Mouse (Mus musculus): Measurements from ENCODE around the gene Gjd3. TPM values are rescaled to one million over a fixed set of nuclear protein-coding genes. Genes with fewer than 3 reads are reported as not detected.

The Gjd3 gene
- polyA plus RNA-seq, 1 experiment from 2014 or later: 0.51 TPM

DNA sequence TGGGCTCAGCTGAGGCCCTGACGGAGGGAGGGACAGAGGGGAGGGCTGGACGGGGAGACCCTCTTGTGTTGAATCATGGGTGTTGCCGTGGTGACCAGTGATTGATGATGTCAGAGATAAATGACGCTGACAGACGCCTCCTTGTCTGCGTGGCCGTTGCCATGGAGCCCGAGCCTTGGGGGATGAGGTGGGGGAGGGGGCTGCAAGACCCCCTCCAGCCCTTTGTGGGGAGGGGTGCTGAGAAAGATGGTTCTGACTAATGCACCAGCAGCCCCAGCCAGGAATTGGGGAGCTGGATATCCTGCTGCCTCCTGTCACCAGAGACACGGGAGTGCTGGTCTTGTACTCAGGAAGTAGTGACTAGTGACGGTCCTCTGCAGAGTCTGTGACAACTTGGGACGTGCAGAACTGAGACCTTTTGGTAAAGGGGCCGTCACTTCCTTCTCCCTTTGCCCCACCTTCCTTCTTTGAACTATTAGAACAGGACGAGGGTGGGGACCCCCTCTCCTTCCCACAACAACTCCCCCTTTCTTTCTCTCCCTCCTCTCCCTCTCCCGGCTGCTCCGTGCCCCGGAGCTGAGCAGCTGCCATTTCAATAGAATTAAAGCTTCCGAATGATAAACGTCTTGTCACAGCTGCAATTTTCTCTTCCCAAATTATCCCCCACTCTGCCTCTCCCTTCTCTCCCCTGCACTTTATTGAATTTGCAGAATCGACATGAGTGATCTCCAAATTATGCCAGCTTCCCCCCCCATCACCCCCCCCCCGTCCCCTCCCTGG, 13.9 kb downstream of the Gjd3 start:
- no peak for ATAC-seq (ENCODE audit: insufficient number of reproducible peaks, insufficient read depth, low FRiP score, low TSS enrichment, low read depth)
- no peaks in the 10 kb centered on the region for H3K9me3 ChIP-seq
- H3K4me3 ChIP-seq (replicated peaks): 0 out of 2 replicates have a peak overlapping the region, but pooled peaks have one; percentile 4
- H3K4me2 ChIP-seq: peak overlapping the region; percentile 16
- peaks cover 78% of the 10 kb centered on the region for H3K4me1 ChIP-seq (replicated peaks)
- peak overlapping the region; percentile 34; the same call in 1 of the 2 replicates for H3K9ac ChIP-seq (replicated peaks)
- H3K27ac ChIP-seq: peak overlapping the region; percentile 75
- no peaks in the 10 kb centered on the region for H3K27me3 ChIP-seq
- WGBS: 7% methylated on average over 20 of the region's 20 CpGs
- H3K36me3 ChIP-seq: peaks cover 76% of the 10 kb centered on the region

DNA sequence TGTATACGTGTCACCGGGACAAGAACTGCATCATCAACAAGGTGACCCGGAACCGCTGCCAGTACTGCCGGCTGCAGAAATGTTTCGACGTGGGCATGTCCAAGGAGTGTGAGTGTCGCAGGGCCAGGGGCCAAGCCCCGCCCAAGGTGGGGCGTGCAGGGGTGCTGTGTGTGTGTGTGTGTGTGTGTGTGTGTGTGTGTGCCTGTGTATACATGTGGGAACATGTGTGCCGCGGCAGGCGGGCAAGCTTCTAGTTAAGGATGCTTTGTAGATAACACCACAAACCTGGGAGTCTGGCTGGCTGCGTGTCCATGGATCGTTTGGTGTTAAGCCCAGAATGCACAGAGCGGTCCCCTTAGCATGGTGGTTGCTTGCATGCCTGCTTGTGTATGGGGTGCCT, 14.7 kb downstream of the Gjd3 start:
- no peak for ATAC-seq (ENCODE audit: insufficient number of reproducible peaks, insufficient read depth, low FRiP score, low TSS enrichment, low read depth)
- H3K27ac ChIP-seq: peak overlapping the region; percentile 51
- H3K4me3 ChIP-seq (replicated peaks): no peak overlapping the region
- 63% methylated on average over 16 of the region's 16 CpGs for WGBS
- H3K4me2 ChIP-seq: peak overlapping the region; percentile 16; the same call in 1 of the 2 replicates
- no peaks in the 10 kb centered on the region for H3K9me3 ChIP-seq
- H3K27me3 ChIP-seq: no peaks in the 10 kb centered on the region
- H3K36me3 ChIP-seq: peaks cover 67% of the 10 kb centered on the region
- peaks cover 87% of the 10 kb centered on the region for H3K4me1 ChIP-seq (replicated peaks)
- H3K9ac ChIP-seq (replicated peaks): no peak overlapping the region

DNA sequence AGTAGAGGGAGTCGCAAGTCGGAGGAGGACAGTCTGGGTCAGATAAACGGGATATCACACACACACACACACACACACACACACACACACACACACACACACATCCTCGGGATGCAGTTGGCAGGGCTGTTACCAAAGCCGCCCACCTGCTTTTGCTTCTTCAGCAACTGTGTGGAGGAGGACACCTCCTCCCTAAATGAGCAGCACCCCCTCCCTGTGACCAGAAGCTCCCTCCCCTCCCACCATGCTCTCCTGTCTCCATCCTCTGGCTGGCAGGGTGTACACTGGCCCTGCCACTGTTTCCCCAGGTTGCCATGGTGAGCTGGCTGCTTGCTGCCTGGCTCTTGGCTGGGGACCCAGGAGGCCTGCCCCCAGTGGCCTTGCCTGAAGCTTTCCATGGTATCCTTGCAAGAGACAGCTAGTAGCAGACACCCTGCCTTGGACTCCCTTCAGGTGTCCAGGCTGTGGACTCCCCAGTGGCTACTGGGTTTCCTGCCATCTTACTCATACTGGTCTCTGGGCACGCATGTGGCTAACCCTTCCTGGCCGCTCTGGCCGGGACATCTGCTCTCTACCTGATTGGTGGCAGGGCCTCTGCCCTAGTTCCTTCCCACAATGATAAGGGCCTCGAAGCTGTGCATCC, 16.2 kb downstream of the Gjd3 start:
- peaks cover 99% of the 10 kb centered on the region for H3K4me1 ChIP-seq (replicated peaks)
- H3K27ac ChIP-seq: peak overlapping the region; percentile 94
- 40% methylated on average over 9 of the region's 9 CpGs for WGBS
- H3K27me3 ChIP-seq: no peaks in the 10 kb centered on the region
- 0 out of 2 replicates have a peak overlapping the region, but pooled peaks have one; percentile 3 for H3K4me3 ChIP-seq (replicated peaks)
- no peak for ATAC-seq (ENCODE audit: insufficient number of reproducible peaks, insufficient read depth, low FRiP score, low TSS enrichment, low read depth)
- H3K9ac ChIP-seq (replicated peaks): no peak overlapping the region; the same call in 1 of the 2 replicates
- peak overlapping the region; percentile 99 for H3K4me2 ChIP-seq
- H3K36me3 ChIP-seq: peaks cover 53% of the 10 kb centered on the region
- H3K9me3 ChIP-seq: no peaks in the 10 kb centered on the region

DNA sequence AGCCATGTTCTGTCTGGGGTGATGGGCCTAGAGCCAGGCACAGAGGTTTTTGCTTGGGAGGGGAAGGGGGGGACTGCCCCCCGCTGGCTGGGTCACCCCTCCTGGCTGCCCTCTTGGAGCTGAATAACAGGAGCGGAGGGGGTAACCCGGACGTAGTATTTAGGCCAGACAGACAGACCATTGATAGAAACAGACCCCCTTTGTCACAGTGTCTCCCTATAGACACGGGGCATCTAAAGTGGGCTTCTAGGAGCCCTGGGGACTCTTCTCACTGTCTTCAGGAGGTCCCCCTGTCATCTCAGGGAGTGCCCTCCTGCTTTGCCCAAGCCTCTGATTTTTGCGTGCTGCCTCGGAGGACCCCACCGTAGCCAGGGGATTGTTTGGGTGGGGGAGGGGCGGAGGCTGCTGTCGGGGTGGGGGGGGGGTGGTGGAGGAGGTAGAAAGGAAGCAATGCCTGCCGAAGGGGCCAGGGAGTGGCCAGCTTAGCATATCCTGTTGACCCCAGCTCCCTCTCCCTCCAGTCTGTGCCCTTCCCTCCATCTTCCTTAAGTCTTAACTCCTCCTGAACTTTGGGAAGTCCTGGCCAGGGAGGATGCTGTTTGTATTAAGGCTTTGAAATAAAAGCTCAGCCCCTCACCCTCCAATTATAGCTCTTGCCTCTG, 17.3 kb downstream of the Gjd3 start:
- no peaks in the 10 kb centered on the region for H3K9me3 ChIP-seq
- peaks cover 99% of the 10 kb centered on the region for H3K4me1 ChIP-seq (replicated peaks)
- 12% methylated on average over 11 of the region's 11 CpGs for WGBS
- H3K27ac ChIP-seq: peak overlapping the region; percentile 94
- H3K4me3 ChIP-seq (replicated peaks): peak overlapping the region; percentile 73
- H3K36me3 ChIP-seq: peaks cover 42% of the 10 kb centered on the region
- no peak for ATAC-seq (ENCODE audit: insufficient number of reproducible peaks, insufficient read depth, low FRiP score, low TSS enrichment, low read depth)
- no peaks in the 10 kb centered on the region for H3K27me3 ChIP-seq
- peak overlapping the region; percentile 99 for H3K4me2 ChIP-seq
- peak overlapping the region; percentile 31 for H3K9ac ChIP-seq (replicated peaks)

DNA sequence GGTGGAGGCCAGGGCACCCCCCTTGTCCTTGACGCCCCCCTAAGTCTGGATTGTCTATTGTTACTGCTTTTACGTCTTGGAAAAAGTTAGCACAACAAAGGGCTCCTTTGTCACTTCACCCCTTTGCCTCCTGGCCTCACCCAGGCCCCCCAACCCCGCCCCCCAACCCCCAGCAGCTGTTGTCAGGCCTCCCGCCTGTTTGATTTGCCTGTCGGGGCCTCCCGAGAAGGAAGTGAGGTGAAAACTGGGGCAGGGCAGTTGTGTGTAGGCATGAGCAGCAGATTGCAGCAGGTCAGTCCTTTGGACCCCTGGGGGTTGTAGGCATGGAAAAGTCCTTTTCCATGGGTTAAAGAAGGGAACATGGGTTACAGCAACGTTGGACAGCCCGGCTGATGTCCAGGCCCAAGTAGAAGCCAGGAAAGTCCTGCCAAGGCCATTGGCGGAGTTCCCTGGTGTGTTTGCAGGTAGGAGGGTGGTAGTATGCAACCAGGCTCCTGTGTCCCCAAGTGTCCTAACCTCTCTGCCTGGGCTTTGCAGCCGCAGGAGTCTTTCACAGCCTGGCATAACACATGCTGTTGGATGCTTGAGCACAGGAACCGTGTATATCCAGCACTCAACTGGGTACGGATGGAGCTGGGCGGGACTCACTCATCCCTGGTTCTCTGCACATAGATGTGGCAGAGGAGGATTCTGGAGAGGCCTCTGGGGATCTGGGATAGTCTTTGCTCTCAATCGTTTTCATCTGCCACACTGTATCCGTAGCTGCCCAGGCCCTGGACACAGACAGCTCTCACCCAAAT, 18.0 kb downstream of the Gjd3 start:
- peak overlapping the region; percentile 31; the same call in 1 of the 2 replicates for H3K9ac ChIP-seq (replicated peaks)
- H3K27me3 ChIP-seq: no peaks in the 10 kb centered on the region
- WGBS: 24% methylated on average over 15 of the region's 15 CpGs
- peaks cover 97% of the 10 kb centered on the region for H3K4me1 ChIP-seq (replicated peaks)
- H3K27ac ChIP-seq: peak overlapping the region; percentile 94
- no peaks in the 10 kb centered on the region for H3K9me3 ChIP-seq
- peak overlapping the region; percentile 99 for H3K4me2 ChIP-seq
- ATAC-seq (ENCODE audit: insufficient number of reproducible peaks, insufficient read depth, low FRiP score, low TSS enrichment, low read depth): 0 out of 2 replicates have a peak, but pooled peaks have one; percentile 4
- peaks cover 35% of the 10 kb centered on the region for H3K36me3 ChIP-seq
- H3K4me3 ChIP-seq (replicated peaks): peak overlapping the region; percentile 73

DNA sequence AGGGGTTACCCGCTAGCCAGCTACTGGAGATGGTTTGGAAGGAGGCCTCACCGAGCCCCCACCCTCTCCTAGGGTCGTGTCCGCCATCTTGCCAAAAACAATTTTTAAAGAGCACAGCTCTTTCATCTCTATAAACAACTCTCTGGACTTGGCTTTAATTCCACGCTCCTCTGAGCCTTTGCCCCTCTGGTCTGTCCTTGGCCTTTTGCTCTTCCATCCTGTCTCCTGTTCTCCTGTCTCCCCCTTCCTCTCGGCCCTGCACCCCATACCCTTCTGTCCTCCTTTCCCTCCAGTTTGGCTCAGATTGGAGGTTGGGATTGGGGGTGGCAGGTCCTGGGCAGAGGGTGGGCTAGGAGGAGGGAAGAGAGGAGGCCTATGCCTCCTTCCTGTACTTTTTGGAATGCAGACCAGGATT, 18.6 kb downstream of the Gjd3 start:
- H3K4me2 ChIP-seq: peak overlapping the region; percentile 99
- peak; percentile 8; the same call in 1 of the 2 replicates for ATAC-seq (ENCODE audit: insufficient number of reproducible peaks, insufficient read depth, low FRiP score, low TSS enrichment, low read depth)
- peak overlapping the region; percentile 94 for H3K27ac ChIP-seq
- H3K4me1 ChIP-seq (replicated peaks): peaks cover 97% of the 10 kb centered on the region
- 16% methylated on average over 6 of the region's 6 CpGs for WGBS
- H3K9ac ChIP-seq (replicated peaks): peak overlapping the region; percentile 56; the same call in 1 of the 2 replicates
- H3K4me3 ChIP-seq (replicated peaks): peak overlapping the region; percentile 73
- H3K27me3 ChIP-seq: no peaks in the 10 kb centered on the region
- no peaks in the 10 kb centered on the region for H3K9me3 ChIP-seq
- H3K36me3 ChIP-seq: peaks cover 29% of the 10 kb centered on the region

DNA sequence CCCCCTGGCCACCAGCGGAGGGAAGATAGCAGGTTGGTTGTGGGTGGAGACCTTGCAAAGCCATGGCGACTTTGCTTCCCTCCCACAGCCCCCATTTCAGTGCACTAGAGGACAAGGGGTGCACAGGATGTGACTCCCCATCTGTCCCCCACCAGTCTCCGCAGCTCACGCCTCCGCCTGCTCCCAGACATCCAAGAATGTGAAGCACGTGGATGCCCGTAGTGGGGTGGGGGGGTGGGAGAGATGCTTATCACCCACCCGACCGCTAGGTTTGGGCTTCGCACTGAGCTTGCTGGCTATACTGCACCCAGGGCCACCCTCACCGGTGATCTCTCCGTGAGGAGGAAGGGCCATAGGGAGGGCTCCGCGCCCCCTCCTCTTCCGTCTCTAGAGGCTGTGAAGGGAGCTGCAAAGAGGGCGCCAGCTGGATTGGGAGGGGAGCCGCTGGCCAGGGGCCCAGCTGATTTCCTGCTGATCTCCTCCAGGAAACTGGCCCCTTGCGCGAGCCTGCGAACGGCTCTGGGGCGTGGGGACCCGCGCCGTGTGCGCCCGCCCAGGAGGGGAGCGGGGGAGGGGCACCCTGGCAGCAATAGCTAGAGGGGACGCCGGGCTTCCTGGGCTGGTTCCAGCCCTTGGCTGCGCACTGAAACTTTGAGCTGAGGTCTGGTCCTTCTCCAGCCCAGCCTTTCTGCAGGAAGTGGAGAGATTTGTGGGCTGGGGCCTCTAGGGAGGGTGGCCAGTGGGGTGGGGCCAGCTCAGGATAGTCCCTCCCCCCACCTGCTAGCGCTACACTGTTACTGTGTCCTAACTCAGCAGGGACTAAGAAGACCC, 19.4 kb downstream of the Gjd3 start:
- H3K4me1 ChIP-seq (replicated peaks): peaks cover 97% of the 10 kb centered on the region
- no peaks in the 10 kb centered on the region for H3K9me3 ChIP-seq
- under 1% methylated on average over 32 of the region's 32 CpGs for WGBS
- peak overlapping the region; percentile 73 for H3K4me3 ChIP-seq (replicated peaks)
- H3K4me2 ChIP-seq: peak overlapping the region; percentile 99
- peak overlapping the region; percentile 94 for H3K27ac ChIP-seq
- H3K9ac ChIP-seq (replicated peaks): peak overlapping the region; percentile 56
- no peaks in the 10 kb centered on the region for H3K27me3 ChIP-seq
- peaks cover 29% of the 10 kb centered on the region for H3K36me3 ChIP-seq
- peak; percentile 32 for ATAC-seq (ENCODE audit: insufficient number of reproducible peaks, insufficient read depth, low FRiP score, low TSS enrichment, low read depth)

DNA sequence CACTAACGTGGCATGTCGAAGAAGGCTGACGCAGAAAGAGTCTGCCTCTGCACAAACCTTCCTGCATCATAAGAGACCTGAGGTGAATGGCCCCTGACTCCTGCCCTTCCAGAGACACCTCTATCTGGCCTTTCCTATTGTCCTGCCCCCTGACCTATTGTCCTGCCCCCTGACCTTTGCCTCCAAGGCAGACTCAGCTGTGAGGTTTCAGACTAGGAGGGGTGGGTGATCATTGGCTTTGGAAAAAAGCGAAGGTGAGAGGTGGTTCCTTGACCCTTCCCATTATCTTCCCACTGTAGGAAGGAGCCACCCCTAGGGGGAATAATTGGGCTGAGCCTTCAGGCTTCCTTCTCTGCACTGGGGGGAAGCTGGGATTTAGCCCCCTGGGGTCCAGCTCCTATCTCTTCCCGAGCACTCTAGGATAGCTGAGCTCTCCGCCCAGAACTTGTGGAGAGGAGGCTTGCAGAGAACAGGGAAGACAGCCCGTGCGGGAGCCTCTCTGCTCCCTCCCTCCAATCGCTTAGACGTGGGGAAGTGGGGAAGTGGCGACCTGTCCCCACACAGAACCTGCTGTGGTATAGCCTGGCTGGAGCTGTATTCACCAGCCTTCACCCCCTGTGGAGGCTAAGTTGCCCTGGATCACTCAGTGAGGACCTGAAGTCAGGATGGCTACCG, 20.3 kb downstream of the Gjd3 start:
- H3K9me3 ChIP-seq: no peaks in the 10 kb centered on the region
- WGBS: 7% methylated on average over 12 of the region's 12 CpGs
- peaks cover 28% of the 10 kb centered on the region for H3K36me3 ChIP-seq
- H3K4me3 ChIP-seq (replicated peaks): peak overlapping the region; percentile 73
- no peaks in the 10 kb centered on the region for H3K27me3 ChIP-seq
- H3K27ac ChIP-seq: peak overlapping the region; percentile 94
- peak overlapping the region; percentile 99 for H3K4me2 ChIP-seq
- H3K4me1 ChIP-seq (replicated peaks): peaks cover 88% of the 10 kb centered on the region
- ATAC-seq (ENCODE audit: insufficient number of reproducible peaks, insufficient read depth, low FRiP score, low TSS enrichment, low read depth): no peak
- H3K9ac ChIP-seq (replicated peaks): peak overlapping the region; percentile 56

DNA sequence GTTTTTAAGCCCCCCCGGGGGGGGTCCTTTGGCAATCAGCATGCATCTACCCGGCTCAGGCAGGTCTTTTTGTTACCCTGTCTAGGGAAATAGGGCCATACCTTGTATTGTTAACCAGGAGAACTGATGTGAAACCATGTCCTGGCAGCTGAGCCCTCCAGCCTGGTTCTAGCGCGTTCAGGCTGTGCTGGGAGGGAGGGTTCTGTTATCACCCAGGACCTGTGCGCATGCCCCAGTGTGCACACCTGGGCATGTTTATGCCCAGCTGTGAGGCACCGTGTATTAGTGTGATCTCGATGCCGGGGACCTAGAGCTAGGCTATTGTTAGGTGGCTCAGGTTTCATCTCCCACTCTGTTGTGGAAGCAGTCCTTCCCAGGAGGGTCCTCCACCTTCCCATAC, 21.1 kb downstream of the Gjd3 start:
- no peak for ATAC-seq (ENCODE audit: insufficient number of reproducible peaks, insufficient read depth, low FRiP score, low TSS enrichment, low read depth)
- Histone ChIP-seq H3K36me3 (peaks cover 28% of the 10 kb centered on the region), H3K27me3 (no peaks in the 10 kb centered on the region), H3K4me1 (replicated peaks) (peaks cover 81% of the 10 kb centered on the region), H3K9me3 (no peaks in the 10 kb centered on the region), H3K9ac (replicated peaks) (peak overlapping the region; percentile 79), H3K4me2 (peak overlapping the region; percentile 99), H3K4me3 (replicated peaks) (peak overlapping the region; percentile 73), H3K27ac (peak overlapping the region; percentile 35; the same call in 1 of the 2 replicates)
- 6% methylated on average over 8 of the region's 8 CpGs for WGBS

Data from limb, embryonic 12.5 days (tissue).